Mouse (Mus musculus) bone marrow, adult 2 months (tissue): Measurements from ENCODE around the gene Ror1.

ENCODE experiments used
- CTCF ChIP-seq: fragments of 200-500 bp; IDR thresholded peaks from 2 replicates; pipeline ENCODE4 v1.5.1; 2011; ENCODE audit warnings: low read length, control low read depth; ENCODE audit not compliant: control insufficient read depth, insufficient read depth
- POLR2A ChIP-seq: fragments of 200-500 bp; IDR thresholded peaks from 2 replicates; pipeline ENCODE4 v1.6.1; 2011; ENCODE audit warnings: low read depth, mild to moderate bottlenecking, control low read depth, low read length, borderline replicate concordance; ENCODE audit not compliant: control insufficient read depth

- TF ChIP-seq CTCF (no peak), POLR2A (no peak)
Observed at GRCm38 (mm10) chr4:100124056-100124455, 28.5 kb downstream of the Ror1 start.
